Mouse (Mus musculus): ENCODE data around the gene Mpped2. TPM values are rescaled to one million over a fixed set of nuclear protein-coding genes. Genes with fewer than 3 reads are reported as not detected.

Gene Mpped2
- polyA plus RNA-seq (2017; shearing (Covaris generic)): not detected

GRCm38 (mm10) chr2:106692783-106693701 is at the start of gene Mpped2:
Gene Mpped2 (plus strand): TSS chr2:106693269.

